Mouse (Mus musculus): Measurements from ENCODE around the gene Wbp1. TPM values are rescaled to one million over a fixed set of nuclear protein-coding genes. Genes with fewer than 3 reads are reported as not detected.
A peak's percentile ranks its signal among the peaks of the same experiment; 100 is the strongest.

Gene Wbp1
- polyA plus RNA-seq, 1 experiment from 2014 or later: 91.4 TPM

GRCm38 (mm10) chr6:83087926-83088260, 33.5 kb downstream of the Wbp1 start:
- H3K27ac ChIP-seq: no peak overlapping the region
- WGBS: 13% methylated on average over 9 of the region's 9 CpGs
- peak overlapping the region; percentile 39 for H3K4me2 ChIP-seq
- peaks cover 32% of the 10 kb centered on the region for H3K4me1 ChIP-seq
- no peak for ATAC-seq (ENCODE audit: insufficient number of reproducible peaks, low FRiP score, low TSS enrichment, low read depth)
- no peaks in the 10 kb centered on the region for H3K36me3 ChIP-seq
- H3K9me3 ChIP-seq: no peaks in the 10 kb centered on the region
- H3K27me3 ChIP-seq: peaks cover 81% of the 10 kb centered on the region
- peak overlapping the region; percentile 24; the same call in 1 of the 2 replicates for H3K4me3 ChIP-seq
- H3K9ac ChIP-seq: no peak overlapping the region

- Histone ChIP-seq H3K27me3 (peaks cover 81% of the 10 kb centered on the region), H3K27ac (no peak overlapping the region), H3K4me3 (peak overlapping the region; percentile 24), H3K4me1 (peaks cover 32% of the 10 kb centered on the region), H3K4me2 (peak overlapping the region; percentile 39), H3K9me3 (no peaks in the 10 kb centered on the region), H3K36me3 (0 out of 2 replicates have a peak, but pooled peaks cover 2% of the 10 kb centered on the region), H3K9ac (0 out of 2 replicates have a peak overlapping the region, but pooled peaks have one; percentile 11)
- WGBS: 3% methylated on average over 47 of the region's 47 CpGs
- ATAC-seq (ENCODE audit: insufficient number of reproducible peaks, low FRiP score, low TSS enrichment, low read depth): no peak
Measured at GRCm38 (mm10) chr6:83087205-83087925, 34.0 kb downstream of the Wbp1 start.

GRCm38 (mm10) chr6:83086121-83087035, 35.0 kb downstream of the Wbp1 start, which contains the start of gene Lbx2:
Gene Lbx2 (plus strand): TSS chr6:83086367.
- peaks cover 11% of the 10 kb centered on the region for H3K36me3 ChIP-seq
- no peak for ATAC-seq (ENCODE audit: insufficient number of reproducible peaks, low FRiP score, low TSS enrichment, low read depth)
- H3K9me3 ChIP-seq: no peaks in the 10 kb centered on the region
- H3K4me3 ChIP-seq: peak within 1 kb of the TSS; percentile 24
- H3K27me3 ChIP-seq: peaks cover 82% of the 10 kb centered on the region
- peaks cover 32% of the 10 kb centered on the region for H3K4me1 ChIP-seq
- H3K4me2 ChIP-seq: peak within 1 kb of the TSS; percentile 47
- no peak within 1 kb of the TSS for H3K27ac ChIP-seq
- no peak within 1 kb of the TSS for H3K9ac ChIP-seq
- 3% methylated on average over 40 of the region's 42 CpGs for WGBS

- H3K36me3 ChIP-seq: peaks cover 28% of the 10 kb centered on the region
Measured at GRCm38 (mm10) chr6:83084477-83084876, 36.9 kb downstream of the Wbp1 start.

DNA sequence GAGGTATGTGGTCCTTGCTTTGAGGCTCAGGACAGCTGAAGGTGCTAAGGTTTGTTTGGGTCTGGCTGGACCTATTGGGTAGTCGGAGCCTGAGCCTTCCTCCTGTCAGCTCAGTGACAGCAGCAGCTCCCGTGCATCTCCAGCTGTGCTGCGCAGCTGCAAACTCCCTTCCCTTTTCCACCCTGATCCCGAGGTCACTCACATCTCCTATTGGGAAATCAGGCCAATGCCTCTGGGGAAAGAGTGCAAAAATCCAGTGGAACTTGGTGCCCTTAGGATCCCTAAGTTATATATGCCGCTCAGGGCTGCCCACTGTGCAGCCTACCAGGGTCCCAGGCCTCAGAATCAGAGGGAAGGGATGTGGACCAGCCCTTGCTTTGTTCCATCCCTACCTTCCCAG, 37.9 kb downstream of the Wbp1 start:
- Histone ChIP-seq H3K4me3 (no peak overlapping the region), H3K9me3 (no peaks in the 10 kb centered on the region), H3K27me3 (peaks cover 58% of the 10 kb centered on the region), H3K4me2 (no peak overlapping the region), H3K27ac (no peak overlapping the region), H3K9ac (0 out of 2 replicates have a peak overlapping the region, but pooled peaks have one; percentile 4), H3K36me3 (peaks cover 28% of the 10 kb centered on the region), H3K4me1 (peaks cover 41% of the 10 kb centered on the region)
- 26% methylated on average over 5 of the region's 5 CpGs for WGBS
- ATAC-seq (ENCODE audit: insufficient number of reproducible peaks, low FRiP score, low TSS enrichment, low read depth): no peak

More at GRCm38 (mm10) chr6:83084477-83084876, 36.9 kb downstream of the Wbp1 start:
- H3K4me2 ChIP-seq: no peak overlapping the region
- WGBS: 6% methylated on average over 6 of the region's 6 CpGs
- peaks cover 33% of the 10 kb centered on the region for H3K4me1 ChIP-seq
- H3K27ac ChIP-seq: no peak overlapping the region
- no peak for ATAC-seq (ENCODE audit: insufficient number of reproducible peaks, low FRiP score, low TSS enrichment, low read depth)
- H3K27me3 ChIP-seq: peaks cover 65% of the 10 kb centered on the region
- H3K9ac ChIP-seq: no peak overlapping the region
- no peak overlapping the region for H3K4me3 ChIP-seq
- H3K9me3 ChIP-seq: no peaks in the 10 kb centered on the region

DNA sequence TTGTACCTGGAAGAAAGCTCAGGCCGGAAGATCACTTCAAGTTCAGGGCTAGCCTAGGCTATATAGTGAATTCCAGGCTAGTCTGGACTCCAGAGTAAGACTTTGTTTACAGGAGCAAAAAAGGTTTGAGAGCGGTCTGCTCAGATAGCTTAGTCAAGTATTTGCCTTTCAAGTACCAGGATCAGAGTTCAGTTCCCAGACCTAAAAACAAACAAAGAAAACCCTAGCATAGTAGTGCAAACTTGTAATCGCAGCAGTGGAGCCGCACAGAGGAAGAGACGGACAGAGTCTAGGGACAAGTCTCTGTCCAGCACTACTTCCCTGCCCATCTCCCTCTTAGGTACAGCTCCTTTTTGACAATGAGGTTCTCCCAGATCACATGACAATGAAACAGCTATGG, 41.1 kb downstream of the Wbp1 start:
- Histone ChIP-seq H3K27me3 (peaks cover 42% of the 10 kb centered on the region), H3K4me3 (no peak overlapping the region), H3K36me3 (peaks cover 28% of the 10 kb centered on the region), H3K9ac (no peak overlapping the region), H3K4me1 (peaks cover 23% of the 10 kb centered on the region), H3K27ac (no peak overlapping the region), H3K9me3 (no peaks in the 10 kb centered on the region), H3K4me2 (no peak overlapping the region)
- WGBS: 93% methylated on average over 5 of the region's 5 CpGs
- ATAC-seq (ENCODE audit: insufficient number of reproducible peaks, low FRiP score, low TSS enrichment, low read depth): no peak

DNA sequence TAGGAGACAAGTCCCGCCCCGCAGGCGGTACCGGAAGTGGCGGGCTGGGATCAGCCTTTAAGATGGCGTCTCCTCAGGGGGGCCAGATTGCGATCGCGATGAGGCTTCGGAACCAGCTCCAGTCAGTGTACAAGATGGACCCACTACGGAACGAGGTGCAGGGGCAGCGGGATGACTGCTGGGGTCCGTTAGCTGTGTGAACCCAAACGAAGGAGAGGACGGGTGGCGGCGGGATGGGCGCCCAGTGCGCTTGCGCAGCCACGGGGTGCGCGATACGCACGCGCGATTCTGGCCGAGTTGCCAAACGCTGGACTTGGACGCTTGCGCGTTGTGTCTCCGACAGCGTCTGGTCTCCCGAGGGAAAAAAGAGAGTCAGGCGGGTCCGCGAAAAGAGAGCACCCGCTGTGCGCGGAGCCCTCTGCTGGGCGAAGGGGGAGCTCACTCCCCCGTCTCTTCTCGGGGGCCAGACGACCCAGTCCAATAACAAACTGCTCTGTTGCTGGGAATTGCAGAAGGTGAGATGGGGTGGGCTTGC, 43.0 kb downstream of the Wbp1 start:
- Histone ChIP-seq H3K9me3 (no peaks in the 10 kb centered on the region), H3K9ac (peak overlapping the region; percentile 71), H3K27ac (peak overlapping the region; percentile 92), H3K4me3 (peak overlapping the region; percentile 74), H3K27me3 (peaks cover 42% of the 10 kb centered on the region), H3K36me3 (peaks cover 28% of the 10 kb centered on the region), H3K4me2 (peak overlapping the region; percentile 96), H3K4me1 (peaks cover 16% of the 10 kb centered on the region)
- ATAC-seq (ENCODE audit: insufficient number of reproducible peaks, low FRiP score, low TSS enrichment, low read depth): peak; percentile 90
- under 1% methylated on average over 46 of the region's 46 CpGs for WGBS

DNA sequence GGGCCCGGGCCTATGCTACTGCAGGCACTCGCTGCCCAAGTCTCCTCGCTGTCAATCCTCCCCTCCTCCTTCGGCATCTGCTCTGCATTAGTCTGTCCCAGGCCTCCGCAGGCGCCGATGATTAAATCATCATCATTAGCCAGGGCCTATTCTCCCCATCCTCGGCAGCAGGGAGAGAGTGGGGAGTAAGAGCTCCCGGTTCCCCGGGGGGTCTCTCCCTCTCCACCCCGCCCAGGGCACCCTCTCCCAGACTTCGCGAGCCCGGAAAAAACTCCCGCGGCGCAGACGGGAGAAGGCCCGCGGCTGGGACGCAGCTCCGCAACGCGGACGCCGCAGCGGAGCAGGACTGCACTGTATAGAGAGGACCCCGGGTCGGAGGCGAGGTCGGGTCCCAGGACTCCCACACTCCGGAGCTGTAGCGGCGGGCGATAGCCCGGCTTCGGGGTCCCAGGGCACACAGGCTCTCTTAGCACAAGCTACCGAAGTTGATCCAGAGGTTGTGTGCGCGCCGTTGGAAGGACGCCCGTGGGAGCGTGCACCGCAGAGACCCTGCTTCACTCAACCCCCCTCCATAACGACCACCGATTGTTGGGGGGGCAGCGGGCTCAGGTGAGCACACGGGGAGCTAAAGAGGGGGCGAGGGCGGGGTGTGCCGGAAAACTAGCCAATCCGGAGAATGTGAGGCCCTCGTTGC, 43.6 kb downstream of the Wbp1 start, which contains the start of gene Pcgf1:
Gene Pcgf1 (plus strand): TSS at position 240 of the 694 bp plus-strand sequence.
- Histone ChIP-seq H3K4me2 (peak within 1 kb of the TSS; percentile 96), H3K9ac (peak within 1 kb of the TSS; percentile 71), H3K27ac (peak within 1 kb of the TSS; percentile 92), H3K4me3 (peak within 1 kb of the TSS; percentile 74), H3K9me3 (no peaks in the 10 kb centered on the region), H3K36me3 (peaks cover 28% of the 10 kb centered on the region), H3K4me1 (peaks cover 16% of the 10 kb centered on the region), H3K27me3 (peaks cover 43% of the 10 kb centered on the region)
- WGBS: under 1% methylated on average over 54 of the region's 54 CpGs
- peak; percentile 50 for ATAC-seq (ENCODE audit: insufficient number of reproducible peaks, low FRiP score, low TSS enrichment, low read depth)

- Histone ChIP-seq H3K27me3 (peaks cover 65% of the 10 kb centered on the region), H3K4me1 (peaks cover 32% of the 10 kb centered on the region), H3K9ac (no peak overlapping the region), H3K4me2 (no peak overlapping the region), H3K4me3 (no peak overlapping the region), H3K36me3 (peaks cover 5% of the 10 kb centered on the region; the same call in 1 of the 2 replicates), H3K27ac (no peak overlapping the region), H3K9me3 (no peaks in the 10 kb centered on the region)
- WGBS: 26% methylated on average over 2 of the region's 2 CpGs
- ATAC-seq (ENCODE audit: insufficient number of reproducible peaks, low FRiP score, low TSS enrichment, low read depth): no peak
Measured at GRCm38 (mm10) chr6:83074979-83075378, 46.4 kb downstream of the Wbp1 start.

DNA sequence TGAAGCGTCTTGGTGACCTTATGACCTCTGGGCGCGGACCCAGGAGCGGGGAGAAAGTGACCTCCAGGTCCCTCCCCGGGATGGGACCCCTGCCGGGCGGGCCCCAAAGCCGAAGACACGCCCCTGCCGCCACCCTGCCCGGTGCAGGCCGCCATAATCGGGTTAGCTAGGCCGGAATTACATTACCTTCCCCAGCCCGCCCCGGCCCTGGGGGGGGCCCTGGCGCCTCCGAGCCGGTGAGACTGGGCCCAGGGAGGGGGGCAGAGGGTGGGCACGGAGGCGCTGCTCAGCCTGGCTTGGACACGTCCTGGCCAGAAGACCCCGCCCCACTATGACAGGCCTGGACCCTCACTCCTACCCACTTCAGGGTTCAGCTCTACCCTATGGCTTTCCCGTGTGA, 50.1 kb downstream of the Wbp1 start:
- H3K36me3 ChIP-seq: no peaks in the 10 kb centered on the region
- no peak overlapping the region for H3K27ac ChIP-seq
- 0 out of 2 replicates have a peak overlapping the region, but pooled peaks have one; percentile 0 for H3K4me2 ChIP-seq
- WGBS: under 1% methylated on average over 23 of the region's 24 CpGs
- H3K4me1 ChIP-seq: peaks cover 32% of the 10 kb centered on the region
- H3K27me3 ChIP-seq: peaks cover 99% of the 10 kb centered on the region
- no peak overlapping the region for H3K9ac ChIP-seq
- no peaks in the 10 kb centered on the region for H3K9me3 ChIP-seq
- peak; percentile 42 for ATAC-seq (ENCODE audit: insufficient number of reproducible peaks, low FRiP score, low TSS enrichment, low read depth)
- peak overlapping the region; percentile 7; the same call in 1 of the 2 replicates for H3K4me3 ChIP-seq

All from limb, embryonic 15.5 days (tissue).